Mouse (Mus musculus): ENCODE measurements around the gene Dct. TPM values are rescaled to one million over a fixed set of nuclear protein-coding genes. Genes with fewer than 3 reads are reported as not detected.

Gene Dct
- polyA plus RNA-seq, 1 experiment from 2014 or later = 4.9 TPM

GRCm38 (mm10) chr14:118027564-118027963, 24.5 kb downstream of the Dct start:
- Histone ChIP-seq H3K27me3 (ENCODE audit: control insufficient read depth, insufficient read depth, low read length) (no peaks in the 10 kb centered on the region), H3K9ac (ENCODE audit: low read depth, low read length) (no peak overlapping the region), H3K27ac (ENCODE audit: low read depth, low read length) (no peak overlapping the region), H3K4me3 (ENCODE audit: low read depth, low read length) (no peak overlapping the region), H3K36me3 (ENCODE audit: control insufficient read depth, insufficient read depth, low read length) (no peaks in the 10 kb centered on the region), H3K4me2 (replicated peaks; ENCODE audit: low read depth, low read length) (no peak overlapping the region), H3K9me3 (ENCODE audit: control insufficient read depth, low read length) (peaks cover 6% of the 10 kb centered on the region), H3K4me1 (replicated peaks; ENCODE audit: control insufficient read depth, insufficient read depth, low read length) (no peaks in the 10 kb centered on the region)
- DNase-seq (ENCODE audit: low spot score) = no peak
- WGBS = 89% methylated on average over 3 of the region's 3 CpGs
- ATAC-seq (ENCODE audit: low FRiP score) = no peak

- Histone ChIP-seq H3K4me1 (replicated peaks; ENCODE audit: control insufficient read depth, insufficient read depth, low read length) (no peaks in the 10 kb centered on the region), H3K4me3 (ENCODE audit: low read depth, low read length) (no peak overlapping the region), H3K4me2 (replicated peaks; ENCODE audit: low read depth, low read length) (no peak overlapping the region), H3K9me3 (ENCODE audit: control insufficient read depth, low read length) (no peaks in the 10 kb centered on the region), H3K27ac (ENCODE audit: low read depth, low read length) (no peak overlapping the region), H3K36me3 (ENCODE audit: control insufficient read depth, insufficient read depth, low read length) (no peaks in the 10 kb centered on the region), H3K27me3 (ENCODE audit: control insufficient read depth, insufficient read depth, low read length) (no peaks in the 10 kb centered on the region), H3K9ac (ENCODE audit: low read depth, low read length) (no peak overlapping the region)
- ATAC-seq (ENCODE audit: low FRiP score) (no peak), DNase-seq (ENCODE audit: low spot score) (no peak)
- 54% methylated on average over 10 of the region's 10 CpGs for WGBS
Measured at GRCm38 (mm10) chr14:118021867-118022543, 30.0 kb downstream of the Dct start.

GRCm38 (mm10) chr14:118019314-118019713, 32.7 kb downstream of the Dct start:
- Histone ChIP-seq H3K27me3 (ENCODE audit: control insufficient read depth, insufficient read depth, low read length) (no peaks in the 10 kb centered on the region), H3K4me2 (replicated peaks; ENCODE audit: low read depth, low read length) (no peak overlapping the region), H3K9ac (ENCODE audit: low read depth, low read length) (no peak overlapping the region), H3K4me1 (replicated peaks; ENCODE audit: control insufficient read depth, insufficient read depth, low read length) (no peaks in the 10 kb centered on the region), H3K27ac (ENCODE audit: low read depth, low read length) (no peak overlapping the region), H3K36me3 (ENCODE audit: control insufficient read depth, insufficient read depth, low read length) (no peaks in the 10 kb centered on the region), H3K9me3 (ENCODE audit: control insufficient read depth, low read length) (no peaks in the 10 kb centered on the region), H3K4me3 (ENCODE audit: low read depth, low read length) (no peak overlapping the region)
- DNase-seq (ENCODE audit: low spot score) = no peak
- 80% methylated on average over 5 of the region's 5 CpGs for WGBS
- ATAC-seq (ENCODE audit: low FRiP score) = no peak

GRCm38 (mm10) chr14:118013237-118013636, 38.8 kb downstream of the Dct start:
- Histone ChIP-seq H3K9me3 (ENCODE audit: control insufficient read depth, low read length) (no peaks in the 10 kb centered on the region), H3K4me1 (replicated peaks; ENCODE audit: control insufficient read depth, insufficient read depth, low read length) (no peaks in the 10 kb centered on the region), H3K9ac (ENCODE audit: low read depth, low read length) (no peak overlapping the region), H3K4me3 (ENCODE audit: low read depth, low read length) (no peak overlapping the region), H3K36me3 (ENCODE audit: control insufficient read depth, insufficient read depth, low read length) (no peaks in the 10 kb centered on the region), H3K4me2 (replicated peaks; ENCODE audit: low read depth, low read length) (no peak overlapping the region), H3K27me3 (ENCODE audit: control insufficient read depth, insufficient read depth, low read length) (no peaks in the 10 kb centered on the region), H3K27ac (ENCODE audit: low read depth, low read length) (no peak overlapping the region)
- 82% methylated on average over 8 of the region's 8 CpGs for WGBS
- no peak for DNase-seq (ENCODE audit: low spot score)
- ATAC-seq (ENCODE audit: low FRiP score) = no peak

- H3K27me3 ChIP-seq (ENCODE audit: control insufficient read depth, insufficient read depth, low read length) = no peaks in the 10 kb centered on the region
- WGBS = 80% methylated on average over 9 of the region's 9 CpGs
- H3K4me2 ChIP-seq (replicated peaks; ENCODE audit: low read depth, low read length) = no peak overlapping the region
- H3K4me1 ChIP-seq (replicated peaks; ENCODE audit: control insufficient read depth, insufficient read depth, low read length) = no peaks in the 10 kb centered on the region
- no peak overlapping the region for H3K4me3 ChIP-seq (ENCODE audit: low read depth, low read length)
- H3K9me3 ChIP-seq (ENCODE audit: control insufficient read depth, low read length) = no peaks in the 10 kb centered on the region
- no peak for ATAC-seq (ENCODE audit: low FRiP score)
- H3K9ac ChIP-seq (ENCODE audit: low read depth, low read length) = no peak overlapping the region
- H3K36me3 ChIP-seq (ENCODE audit: control insufficient read depth, insufficient read depth, low read length) = no peaks in the 10 kb centered on the region
- DNase-seq (ENCODE audit: low spot score) = no peak
- H3K27ac ChIP-seq (ENCODE audit: low read depth, low read length) = no peak overlapping the region
Measured at GRCm38 (mm10) chr14:118009541-118009940, 42.5 kb downstream of the Dct start.

- ATAC-seq (ENCODE audit: low FRiP score) (peak; percentile 51; the same call in 1 of the 2 replicates), DNase-seq (ENCODE audit: low spot score) (peak; percentile 75)
- H3K36me3 ChIP-seq (ENCODE audit: control insufficient read depth, insufficient read depth, low read length) = no peaks in the 10 kb centered on the region
- no peak overlapping the region for H3K27ac ChIP-seq (ENCODE audit: low read depth, low read length)
- H3K4me1 ChIP-seq (replicated peaks; ENCODE audit: control insufficient read depth, insufficient read depth, low read length) = peaks cover 7% of the 10 kb centered on the region
- no peak overlapping the region for H3K4me2 ChIP-seq (replicated peaks; ENCODE audit: low read depth, low read length)
- no peaks in the 10 kb centered on the region for H3K9me3 ChIP-seq (ENCODE audit: control insufficient read depth, low read length)
- H3K4me3 ChIP-seq (ENCODE audit: low read depth, low read length) = no peak overlapping the region
- WGBS = 29% methylated on average over 5 of the region's 5 CpGs
- H3K27me3 ChIP-seq (ENCODE audit: control insufficient read depth, insufficient read depth, low read length) = peaks cover 2% of the 10 kb centered on the region; the same call in 1 of the 2 replicates
- no peak overlapping the region for H3K9ac ChIP-seq (ENCODE audit: low read depth, low read length)
Measured at GRCm38 (mm10) chr14:118005697-118006096, 46.3 kb downstream of the Dct start.

- Histone ChIP-seq H3K4me3 (ENCODE audit: low read depth, low read length) (no peak overlapping the region), H3K36me3 (ENCODE audit: control insufficient read depth, insufficient read depth, low read length) (no peaks in the 10 kb centered on the region), H3K4me2 (replicated peaks; ENCODE audit: low read depth, low read length) (no peak overlapping the region), H3K4me1 (replicated peaks; ENCODE audit: control insufficient read depth, insufficient read depth, low read length) (peaks cover 7% of the 10 kb centered on the region), H3K27me3 (ENCODE audit: control insufficient read depth, insufficient read depth, low read length) (peaks cover 2% of the 10 kb centered on the region; the same call in 1 of the 2 replicates), H3K27ac (ENCODE audit: low read depth, low read length) (no peak overlapping the region), H3K9ac (ENCODE audit: low read depth, low read length) (no peak overlapping the region), H3K9me3 (ENCODE audit: control insufficient read depth, low read length) (no peaks in the 10 kb centered on the region)
- ATAC-seq (ENCODE audit: low FRiP score) (no peak), DNase-seq (ENCODE audit: low spot score) (no peak)
- 89% methylated on average over 10 of the region's 10 CpGs for WGBS
Measured at GRCm38 (mm10) chr14:118004434-118004833, 47.6 kb downstream of the Dct start.

GRCm38 (mm10) chr14:117993845-117994244, 58.2 kb downstream of the Dct start:
- H3K4me3 ChIP-seq (ENCODE audit: low read depth, low read length) = no peak overlapping the region
- no peak overlapping the region for H3K27ac ChIP-seq (ENCODE audit: low read depth, low read length)
- no peak overlapping the region for H3K4me2 ChIP-seq (replicated peaks; ENCODE audit: low read depth, low read length)
- H3K9ac ChIP-seq (ENCODE audit: low read depth, low read length) = no peak overlapping the region
- H3K4me1 ChIP-seq (replicated peaks; ENCODE audit: control insufficient read depth, insufficient read depth, low read length) = no peaks in the 10 kb centered on the region
- ATAC-seq (ENCODE audit: low FRiP score) (no peak), DNase-seq (ENCODE audit: low spot score) (no peak)
- no peaks in the 10 kb centered on the region for H3K27me3 ChIP-seq (ENCODE audit: control insufficient read depth, insufficient read depth, low read length)
- no peaks in the 10 kb centered on the region for H3K36me3 ChIP-seq (ENCODE audit: control insufficient read depth, insufficient read depth, low read length)
- no peaks in the 10 kb centered on the region for H3K9me3 ChIP-seq (ENCODE audit: control insufficient read depth, low read length)
- 84% methylated on average over 6 of the region's 6 CpGs for WGBS

- Histone ChIP-seq H3K27ac (ENCODE audit: low read depth, low read length) (no peak overlapping the region), H3K27me3 (ENCODE audit: control insufficient read depth, insufficient read depth, low read length) (no peaks in the 10 kb centered on the region), H3K4me3 (ENCODE audit: low read depth, low read length) (no peak overlapping the region), H3K4me2 (replicated peaks; ENCODE audit: low read depth, low read length) (no peak overlapping the region), H3K9me3 (ENCODE audit: control insufficient read depth, low read length) (no peaks in the 10 kb centered on the region), H3K9ac (ENCODE audit: low read depth, low read length) (no peak overlapping the region), H3K4me1 (replicated peaks; ENCODE audit: control insufficient read depth, insufficient read depth, low read length) (no peaks in the 10 kb centered on the region), H3K36me3 (ENCODE audit: control insufficient read depth, insufficient read depth, low read length) (no peaks in the 10 kb centered on the region)
- ATAC-seq (ENCODE audit: low FRiP score) (no peak), DNase-seq (ENCODE audit: low spot score) (no peak)
- 80% methylated on average over 8 of the region's 8 CpGs for WGBS
Measured at GRCm38 (mm10) chr14:117992600-117993256, 59.3 kb downstream of the Dct start.

Measured in hindbrain, embryonic 11.5 days (tissue).